Mouse (Mus musculus): ENCODE measurements around the gene Nfyc.

- TF ChIP-seq CTCF (IDR thresholded peaks at IDR 0.05; ENCODE audit: low read depth, low read length): no peak
- TF ChIP-seq POLR2A (IDR thresholded peaks at IDR 0.05; ENCODE audit: borderline replicate concordance, low read depth, low read length): no peak
Measured at GRCm38 (mm10) chr4:120792918-120793317, 38.5 kb downstream of the Nfyc start.
